Mouse (Mus musculus) heart, embryonic 10.5 days (tissue): ENCODE results near the gene Klhl26. TPM values are rescaled to one million over a fixed set of nuclear protein-coding genes. Genes with fewer than 3 reads are reported as not detected.

Source experiments
- DNase-seq: peaks from one replicate; pipeline ENCODE4 v3.0.0-alpha.2; 2017; ENCODE audit warnings: low spot score
- H3K27ac ChIP-seq: fragments of 300-500 bp; sonication (generic); 2 replicates; pipeline ENCODE4 v1.5.1; 2016; ENCODE audit warnings: mild to moderate bottlenecking
- H3K27me3 ChIP-seq: fragments of 300-500 bp; sonication (generic); 2 replicates; pipeline ENCODE4 v1.6.1; 2016; ENCODE audit warnings: mild to moderate bottlenecking; ENCODE audit not compliant: poor library complexity, insufficient read depth, severe bottlenecking
- H3K36me3 ChIP-seq: fragments of 300-500 bp; sonication (generic); 2 replicates; pipeline ENCODE4 v1.6.1; 2016; ENCODE audit warnings: mild to moderate bottlenecking, moderate library complexity
- H3K4me1 ChIP-seq: fragments of 300-500 bp; sonication (generic); 2 replicates; pipeline ENCODE4 v1.6.1; 2016; ENCODE audit warnings: mild to moderate bottlenecking
- H3K4me3 ChIP-seq: fragments of 300-500 bp; sonication (generic); 2 replicates; pipeline ENCODE4 v1.5.1; 2016; ENCODE audit warnings: mild to moderate bottlenecking, moderate library complexity
- H3K9me3 ChIP-seq: fragments of 300-500 bp; sonication (generic); 2 replicates; pipeline ENCODE4 v1.6.1; 2016; ENCODE audit warnings: mild to moderate bottlenecking, moderate library complexity
- WGBS: fragments of 180-500 bp; shearing (Covaris S2); methylation state at CpG from one replicate; pipeline ENCODE4 v1.1.7; 2016; 5-methylcytosine and 5-hydroxymethylcytosine counted together
- polyA plus RNA-seq: library from polyadenylated mRNA; unstranded; fragments of >200 nt; fragmentation: Nextera tagmentation; extraction: Ambion mirVana; gene quantifications from 2 replicates; pipeline ENCODE4 v1.2.1, GENCODE M21; 2016

Gene Klhl26
- polyA plus RNA-seq, 1 experiment from 2014 or later: 15.6 TPM

DNA sequence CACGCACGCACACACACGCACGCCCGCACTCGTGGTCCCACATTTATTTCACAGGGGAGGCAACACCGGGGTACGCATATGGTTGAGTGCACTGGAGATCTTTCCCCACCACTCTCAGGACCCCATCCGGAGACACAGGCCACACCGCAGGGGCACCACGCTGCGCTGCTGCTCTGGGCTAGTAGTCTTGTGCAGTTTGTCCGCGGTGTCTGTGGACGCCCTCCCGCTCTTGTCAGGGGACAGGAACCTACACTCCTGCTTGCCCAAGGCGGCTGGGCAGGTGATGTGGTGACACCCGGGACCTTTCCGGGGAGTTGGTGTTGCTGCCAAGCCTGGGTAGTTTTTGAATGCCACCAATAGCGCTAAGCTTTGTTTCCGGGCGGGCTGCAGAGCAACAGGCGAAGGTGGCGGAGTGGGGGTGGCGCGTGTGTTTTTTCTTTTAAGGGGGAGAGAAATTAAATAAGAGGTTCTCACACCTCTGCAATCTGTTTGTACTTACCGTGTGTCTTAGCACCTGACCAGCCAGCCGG is 17.7 kb upstream of the Klhl26 start:
- Histone ChIP-seq H3K4me1 (peaks cover 57% of the 10 kb centered on the region), H3K4me3 (peak overlapping the region; percentile 60), H3K27me3 (peaks cover 100% of the 10 kb centered on the region), H3K9me3 (no peaks in the 10 kb centered on the region), H3K36me3 (no peaks in the 10 kb centered on the region), H3K27ac (0 out of 2 replicates have a peak overlapping the region, but pooled peaks have one; percentile 4)
- WGBS: 3% methylated on average over 28 of the region's 28 CpGs
- no peak for DNase-seq

- 3% methylated on average over 47 of the region's 47 CpGs for WGBS
- Histone ChIP-seq H3K36me3 (no peaks in the 10 kb centered on the region), H3K27ac (peak overlapping the region; percentile 62; the same call in 1 of the 2 replicates), H3K4me1 (peaks cover 63% of the 10 kb centered on the region), H3K9me3 (no peaks in the 10 kb centered on the region), H3K27me3 (peaks cover 100% of the 10 kb centered on the region), H3K4me3 (peak overlapping the region; percentile 60)
- DNase-seq: no peak
These were observed 17.1 kb upstream of the Klhl26 start for GRCm38 (mm10) chr8:70493692-70494415.

- no peak for DNase-seq
- WGBS: under 1% methylated on average over 82 of the region's 93 CpGs
- Histone ChIP-seq H3K4me1 (peaks cover 72% of the 10 kb centered on the region), H3K27me3 (peaks cover 100% of the 10 kb centered on the region), H3K36me3 (no peaks in the 10 kb centered on the region), H3K9me3 (no peaks in the 10 kb centered on the region), H3K4me3 (peak within 1 kb of the TSS; percentile 60), H3K27ac (peak within 1 kb of the TSS; percentile 62; the same call in 1 of the 2 replicates)
These were observed 16.2 kb upstream of the Klhl26 start, which contains the start of gene Crlf1 for GRCm38 (mm10) chr8:70492664-70493640. Gene Crlf1, plus strand, starts transcription at chr8:70493158.

GRCm38 (mm10) chr8:70490880-70491495 is 14.2 kb upstream of the Klhl26 start:
- H3K4me1 ChIP-seq: peaks cover 88% of the 10 kb centered on the region
- H3K27me3 ChIP-seq: peaks cover 100% of the 10 kb centered on the region
- no peak for DNase-seq
- WGBS: 4% methylated on average over 20 of the region's 20 CpGs
- no peak overlapping the region for H3K27ac ChIP-seq
- no peaks in the 10 kb centered on the region for H3K36me3 ChIP-seq
- 0 out of 2 replicates have a peak overlapping the region, but pooled peaks have one; percentile 9 for H3K4me3 ChIP-seq
- H3K9me3 ChIP-seq: no peaks in the 10 kb centered on the region

- Histone ChIP-seq H3K9me3 (no peaks in the 10 kb centered on the region), H3K36me3 (no peaks in the 10 kb centered on the region), H3K27me3 (peaks cover 100% of the 10 kb centered on the region), H3K27ac (peak overlapping the region; percentile 72; the same call in 1 of the 2 replicates), H3K4me3 (peak overlapping the region; percentile 56), H3K4me1 (peaks cover 81% of the 10 kb centered on the region)
- DNase-seq: no peak
- WGBS: 10% methylated on average over 10 of the region's 10 CpGs
These were observed 13.5 kb upstream of the Klhl26 start for GRCm38 (mm10) chr8:70490061-70490879.

DNA sequence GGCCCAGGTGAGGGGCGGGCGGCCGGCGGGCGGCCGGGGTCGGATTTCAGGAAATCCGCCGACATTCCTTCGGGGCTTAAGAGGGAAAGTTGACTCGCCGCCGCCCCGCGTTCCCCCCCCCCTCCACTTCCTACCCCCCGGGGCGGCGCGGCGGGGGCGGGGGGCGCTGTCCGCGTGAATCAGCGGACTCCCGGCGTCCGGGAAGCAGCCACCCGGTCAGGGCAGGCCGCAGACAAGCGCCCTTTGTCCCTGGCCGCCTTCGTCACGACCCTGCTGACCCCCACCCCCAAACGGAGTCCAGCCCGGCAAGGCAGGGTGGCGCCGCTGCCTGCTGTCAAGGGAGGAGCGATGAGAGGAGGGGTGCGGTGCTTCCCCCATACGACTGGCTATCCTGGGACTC is 12.8 kb upstream of the Klhl26 start:
- Histone ChIP-seq H3K4me1 (peaks cover 75% of the 10 kb centered on the region), H3K9me3 (no peaks in the 10 kb centered on the region), H3K27ac (peak overlapping the region; percentile 72), H3K4me3 (peak overlapping the region; percentile 56), H3K27me3 (peaks cover 100% of the 10 kb centered on the region), H3K36me3 (no peaks in the 10 kb centered on the region)
- no peak for DNase-seq
- under 1% methylated on average over 29 of the region's 41 CpGs for WGBS

DNA sequence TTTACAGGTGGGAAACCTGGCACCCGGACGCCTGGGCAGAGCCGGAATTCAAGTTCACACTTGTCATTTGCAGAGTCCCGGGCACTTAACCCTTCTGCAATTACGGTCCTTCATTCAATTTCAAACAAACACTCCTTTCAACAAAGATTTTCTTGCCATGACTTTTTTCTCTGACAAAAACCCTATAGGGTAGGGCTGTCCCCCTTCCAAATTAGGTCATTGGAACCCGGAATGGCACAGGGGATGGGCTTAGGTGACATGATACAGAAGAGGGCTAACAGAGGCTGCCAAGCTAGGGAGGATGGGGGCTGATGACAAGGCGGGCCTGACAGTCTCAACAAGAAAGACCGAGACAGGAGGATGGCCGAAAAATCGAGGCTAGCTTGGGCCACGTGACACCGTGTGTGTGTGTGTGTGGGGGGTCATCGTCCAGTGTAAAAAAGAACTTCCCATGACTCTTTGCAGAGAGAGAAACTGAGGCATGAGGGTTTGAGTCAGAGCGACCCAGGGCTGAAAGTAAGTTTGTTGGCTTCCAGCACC is 12.2 kb upstream of the Klhl26 start:
- H3K4me1 ChIP-seq: peaks cover 70% of the 10 kb centered on the region
- WGBS: 2% methylated on average over 14 of the region's 14 CpGs
- no peaks in the 10 kb centered on the region for H3K36me3 ChIP-seq
- no peak for DNase-seq
- peak overlapping the region; percentile 56 for H3K4me3 ChIP-seq
- no peak overlapping the region; the same call in 1 of the 2 replicates for H3K27ac ChIP-seq
- no peaks in the 10 kb centered on the region for H3K9me3 ChIP-seq
- peaks cover 100% of the 10 kb centered on the region for H3K27me3 ChIP-seq

GRCm38 (mm10) chr8:70487993-70488796 is 11.4 kb upstream of the Klhl26 start:
- Histone ChIP-seq H3K27me3 (peaks cover 100% of the 10 kb centered on the region), H3K4me1 (peaks cover 61% of the 10 kb centered on the region), H3K36me3 (no peaks in the 10 kb centered on the region), H3K9me3 (no peaks in the 10 kb centered on the region), H3K27ac (peak overlapping the region; percentile 72), H3K4me3 (peak overlapping the region; percentile 56)
- WGBS: 3% methylated on average over 55 of the region's 55 CpGs
- DNase-seq: peak; percentile 92

- 6% methylated on average over 33 of the region's 33 CpGs for WGBS
These were observed 10.3 kb upstream of the Klhl26 start, which contains the start of gene Tmem59l for GRCm38 (mm10) chr8:70486941-70487520. Gene Tmem59l, minus strand, starts transcription at chr8:70487358.

DNA sequence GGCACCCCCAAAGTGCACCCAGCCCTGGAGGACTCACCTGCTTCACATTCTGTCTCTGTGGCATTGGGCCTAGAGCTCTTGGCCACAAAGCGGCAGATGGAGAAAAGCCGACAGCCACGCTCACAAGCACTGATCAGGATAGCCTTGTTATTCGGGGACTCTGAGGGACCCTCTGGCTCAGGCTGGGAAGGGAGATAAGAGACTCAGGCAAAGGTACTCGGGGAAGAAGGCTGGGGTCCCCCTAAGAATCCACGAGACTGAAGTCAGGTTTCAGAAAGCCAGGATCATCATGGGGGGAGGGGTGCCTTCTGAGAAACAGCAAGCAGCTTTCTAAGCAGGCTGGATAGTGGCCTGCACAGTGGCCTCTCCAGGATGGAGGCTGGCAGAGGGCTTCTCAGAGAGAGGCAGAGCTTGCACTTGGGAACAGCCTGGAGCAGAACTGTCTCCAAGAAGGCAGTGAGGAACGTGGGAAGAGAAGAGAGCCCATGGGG is 9.5 kb upstream of the Klhl26 start:
- no peaks in the 10 kb centered on the region for H3K9me3 ChIP-seq
- no peaks in the 10 kb centered on the region for H3K36me3 ChIP-seq
- peaks cover 100% of the 10 kb centered on the region for H3K27me3 ChIP-seq
- no peak overlapping the region for H3K27ac ChIP-seq
- WGBS: 41% methylated on average over 7 of the region's 7 CpGs
- H3K4me1 ChIP-seq: peaks cover 46% of the 10 kb centered on the region
- DNase-seq: no peak
- no peak overlapping the region for H3K4me3 ChIP-seq

More at GRCm38 (mm10) chr8:70486941-70487520, 10.3 kb upstream of the Klhl26 start, which contains the start of gene Tmem59l:
- peak within 1 kb of the TSS; percentile 56 for H3K4me3 ChIP-seq
- H3K4me1 ChIP-seq: peaks cover 50% of the 10 kb centered on the region
- H3K36me3 ChIP-seq: no peaks in the 10 kb centered on the region
- H3K27me3 ChIP-seq: peaks cover 100% of the 10 kb centered on the region
- no peak for DNase-seq
- H3K27ac ChIP-seq: peak within 1 kb of the TSS; percentile 72
- no peaks in the 10 kb centered on the region for H3K9me3 ChIP-seq
